Comparison of ENCODE assay signal across 20 mouse cellular contexts in genomic region chr1:58722115-58722938, GRCm38 (mm10). TPM values are rescaled to one million over a fixed set of nuclear protein-coding genes. Genes with fewer than 3 reads are reported as not detected.
DNase-seq lines count a peak whose midpoint lies in the region; ATAC-seq and TF ChIP-seq lines count a peak whose summit lies in the region.
"Had no signal": no experiment of that assay in that cellular context is flagged by ENCODE, and none has a peak within 500 bp of the region (broad histone marks: within the 10 kb centered on the region; RNA-seq: fewer than 3 reads in every experiment).

No protein-coding gene starts in this region.

- H3K36me3 ChIP-seq in heart, embryonic 13.5 days: peaks cover 42% of the 10 kb centered on the region
- peaks cover 9% of the 10 kb centered on the region for H3K36me3 ChIP-seq in spleen, adult 2 months (ENCODE audit: control insufficient read depth, insufficient read depth, low read length)

- WGBS in heart, embryonic 13.5 days: 68% methylated on average over 11 of the region's 11 CpGs
- 44% methylated on average over 11 of the region's 11 CpGs for WGBS in spleen, adult 2 months

- H3K27me3 ChIP-seq in heart, embryonic 13.5 days (replicated peaks): no peaks in the 10 kb centered on the region
- no peaks in the 10 kb centered on the region for H3K27me3 ChIP-seq in spleen, adult 2 months (ENCODE audit: control insufficient read depth, insufficient read depth, low read length)
- H3K27me3 ChIP-seq: liver, embryonic 13.5 days; midbrain, embryonic 13.5 days; stomach, embryonic 15.5 days had no signal

- H3K27ac ChIP-seq in heart, embryonic 13.5 days (replicated peaks): 0 out of 2 replicates have a peak overlapping the region, but pooled peaks have one; percentile 32
- peak overlapping the region; percentile 83 for H3K27ac ChIP-seq in spleen, adult 2 months (ENCODE audit: insufficient read depth, low read length)
- H3K27ac ChIP-seq: liver, embryonic 13.5 days; midbrain, embryonic 13.5 days; stomach, embryonic 15.5 days had no signal

- TF ChIP-seq CTCF in spleen, adult 2 months (IDR thresholded peaks at IDR 0.05; ENCODE audit: extremely low read depth, insufficient read depth, insufficient read length, insufficient replicate concordance): no peak

- H3K4me2 ChIP-seq in heart, embryonic 13.5 days: no peak overlapping the region
- H3K4me2 ChIP-seq: liver, embryonic 13.5 days; midbrain, embryonic 13.5 days; stomach, embryonic 15.5 days had no signal

- no peaks in the 10 kb centered on the region for H3K9me3 ChIP-seq in heart, embryonic 13.5 days
- H3K9me3 ChIP-seq: liver, embryonic 13.5 days; midbrain, embryonic 13.5 days; stomach, embryonic 15.5 days had no signal

- ATAC-seq in heart, embryonic 13.5 days (ENCODE audit: extremely low read depth, insufficient number of reproducible peaks, low FRiP score, low TSS enrichment): no peak
- peak; percentile 12 for ATAC-seq in activated CD4-positive, CD25-positive, alpha-beta regulatory T cell, adult 4 months
- ATAC-seq in erythroblast, adult 5-6 weeks (replicated peaks; ENCODE audit: low FRiP score, poor library complexity, severe bottlenecking): no peak
- ATAC-seq: midbrain, embryonic 13.5 days had no signal

- H3K9ac ChIP-seq in heart, embryonic 13.5 days: no peak overlapping the region
- H3K9ac ChIP-seq: liver, embryonic 13.5 days; midbrain, embryonic 13.5 days; stomach, embryonic 15.5 days had no signal

- DNase-seq in heart, postnatal 4 days: no peak
- DNase-seq in spleen, adult 2 months (ENCODE audit: low read depth in 1 of 2, low spot score in 2 of 2): no peak
- no peak for DNase-seq in spleen, postnatal 36 days (ENCODE audit: low spot score in 2 of 2)
- peak; percentile 31 to 45 for DNase-seq in natural killer cell, adult 2 months (ENCODE audit: low spot score in 2 of 2)
- no peak for DNase-seq in c-Kit-positive CD71-positive TER-119-positive erythroid progenitor cells, embryonic 14.5 days (ENCODE audit: low spot score)
- DNase-seq: cerebellum, postnatal 36 days; heart, postnatal 36 days; kidney, postnatal 36 days; liver, embryonic 13.5 days; lung, postnatal 10 days; right cerebral cortex, postnatal 25 days had no signal

- no peak overlapping the region for H3K4me3 ChIP-seq in heart, embryonic 13.5 days
- H3K4me3 ChIP-seq in spleen, adult 2 months (ENCODE audit: extremely low read depth, insufficient read depth, insufficient read length): no peak overlapping the region
- H3K4me3 ChIP-seq: liver, embryonic 13.5 days; midbrain, embryonic 13.5 days; stomach, embryonic 15.5 days had no signal

- no peak for TF ChIP-seq POLR2A in spleen, adult 2 months (IDR thresholded peaks at IDR 0.05; ENCODE audit: low read depth, low read length)

- peaks cover 39% of the 10 kb centered on the region for H3K4me1 ChIP-seq in heart, embryonic 13.5 days
- H3K4me1 ChIP-seq in spleen, adult 2 months (ENCODE audit: control insufficient read depth, insufficient read depth, insufficient read length): peaks cover 38% of the 10 kb centered on the region; the same call in 1 of the 2 replicates
- H3K4me1 ChIP-seq: stomach, embryonic 15.5 days had no signal

RNA-seq across cellular contexts. Expression of gene Cflar, which starts 11.0 kb away (rescaled TPM):
- polyA plus RNA-seq in heart, embryonic 13.5 days (2015; fragmentation: Nextera tagmentation; extraction: Ambion mirVana): 29.2 and 40.0 TPM in 2 replicates
- 10 to 100 TPM; 52.1 to 63.0 TPM for total RNA-seq in heart, postnatal 4 days (2021)
- polyA plus RNA-seq in spleen, adult 2 months (2012; rRNA removed): 28.2 and 33.2 TPM in 2 replicates
- 100 to 1,000 TPM; 172 to 177 TPM for polyA plus RNA-seq in activated CD4-positive, CD25-positive, alpha-beta regulatory T cell, adult 4 months (2017; shearing (Covaris generic))
- total RNA-seq in erythroblast, adult 5-6 weeks (2015; ENCODE audit: low replicate concordance): 10.4 and 14.2 TPM in 2 replicates
- total RNA-seq in erythroblast, adult 5-6 weeks (2017; ENCODE audit: low replicate concordance): 16.4 and 26.2 TPM in 2 replicates

RNA-seq across cellular contexts. Expression of gene Als2cr12, which starts 26.5 kb away (rescaled TPM):
- not detected in 2 replicates for polyA plus RNA-seq in heart, embryonic 13.5 days (2015; fragmentation: Nextera tagmentation; extraction: Ambion mirVana)
- not detected for total RNA-seq in heart, postnatal 4 days (2021)
- polyA plus RNA-seq in spleen, adult 2 months (2012; rRNA removed): 0.15 TPM in 1 of 2 replicates, not detected in the other
- not detected for polyA plus RNA-seq in activated CD4-positive, CD25-positive, alpha-beta regulatory T cell, adult 4 months (2017; shearing (Covaris generic))
- total RNA-seq in erythroblast, adult 5-6 weeks (2015; ENCODE audit: low replicate concordance): not detected in 2 replicates
- total RNA-seq in erythroblast, adult 5-6 weeks (2017; ENCODE audit: low replicate concordance): not detected in 2 replicates
- total RNA-seq: granulocyte monocyte progenitor cell, adult 5-6 weeks; heart, postnatal 36 days; left cerebral cortex, adult 18-20 months had no signal
- polyA plus RNA-seq: embryonic facial prominence, embryonic 11.5 days; frontal cortex, adult 2 months; liver, embryonic 13.5 days; midbrain, embryonic 13.5 days had no signal

Comparison
In these comparisons a context has a peak if more than half of its experiments do, and no peak if none do; other contexts are left out.
1. DNase-seq: peak in natural killer cell, adult 2 months (2 of 2); none in heart, postnatal 4 days (single experiment), spleen, adult 2 months (0 of 2), spleen, postnatal 36 days (0 of 2) and c-Kit-positive CD71-positive TER-119-positive erythroid progenitor cells, embryonic 14.5 days (single experiment).